Mouse (Mus musculus): Measurements from ENCODE around the gene Arhgap44. TPM values are rescaled to one million over a fixed set of nuclear protein-coding genes. Genes with fewer than 3 reads are reported as not detected.

Gene Arhgap44
- polyA plus RNA-seq, 1 experiment from 2014 or later: 5.3 TPM

DNA sequence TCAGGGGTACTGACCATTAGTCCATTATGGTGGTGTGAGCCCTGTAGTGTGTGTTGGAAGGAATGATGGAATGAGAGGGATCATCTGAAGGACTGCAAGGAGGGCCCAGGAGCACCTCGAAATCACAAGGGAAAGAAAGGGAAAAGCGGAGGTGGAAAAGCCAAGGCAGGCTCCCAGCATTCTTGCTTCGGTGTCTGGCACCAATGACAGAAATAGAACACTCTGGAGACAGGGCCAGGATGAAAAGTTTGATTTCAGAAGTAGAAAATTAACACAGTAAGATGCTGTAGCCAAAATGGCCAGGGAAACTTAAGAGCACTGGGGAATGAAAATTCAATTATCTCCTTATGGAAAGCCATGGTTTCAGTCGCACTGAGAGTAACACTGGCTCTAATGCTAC lies 29.1 kb downstream of the Arhgap44 start:
- H3K36me3 ChIP-seq (ENCODE audit: poor library complexity, severe bottlenecking): no peaks in the 10 kb centered on the region
- H3K4me1 ChIP-seq: no peaks in the 10 kb centered on the region
- H3K9me3 ChIP-seq (replicated peaks): no peaks in the 10 kb centered on the region
- no peak overlapping the region for H3K4me3 ChIP-seq
- H3K4me2 ChIP-seq: no peak overlapping the region
- no peak overlapping the region for H3K27ac ChIP-seq
- 84% methylated on average over 4 of the region's 4 CpGs for WGBS
- H3K27me3 ChIP-seq: no peaks in the 10 kb centered on the region
- no peak for ATAC-seq
- no peak overlapping the region for H3K9ac ChIP-seq

DNA sequence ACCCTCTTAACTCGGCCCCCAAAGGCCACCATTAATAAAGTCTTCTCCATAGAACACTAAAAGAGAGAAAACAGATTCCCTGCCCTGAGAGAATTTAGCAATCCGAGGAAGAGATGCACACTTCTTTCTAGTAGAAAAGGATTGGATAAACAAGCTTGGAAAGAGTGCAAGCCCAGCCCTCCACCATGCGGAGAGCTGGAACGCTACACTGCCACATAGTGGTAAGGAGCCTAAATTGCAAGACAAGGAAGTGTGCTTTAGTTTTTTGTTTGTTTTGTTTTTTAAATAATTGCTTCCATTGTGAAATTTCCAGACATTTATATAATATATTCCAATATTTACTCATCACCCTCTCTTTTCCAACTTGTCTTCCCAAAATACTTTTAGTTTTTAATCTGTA lies 33.7 kb downstream of the Arhgap44 start:
- 85% methylated on average over 4 of the region's 4 CpGs for WGBS
- no peak overlapping the region for H3K4me2 ChIP-seq
- no peaks in the 10 kb centered on the region for H3K27me3 ChIP-seq
- no peak for ATAC-seq
- no peak overlapping the region for H3K27ac ChIP-seq
- H3K9me3 ChIP-seq (replicated peaks): no peaks in the 10 kb centered on the region
- H3K36me3 ChIP-seq (ENCODE audit: poor library complexity, severe bottlenecking): no peaks in the 10 kb centered on the region
- no peak overlapping the region for H3K9ac ChIP-seq
- H3K4me1 ChIP-seq: peaks cover 11% of the 10 kb centered on the region
- H3K4me3 ChIP-seq: no peak overlapping the region

DNA sequence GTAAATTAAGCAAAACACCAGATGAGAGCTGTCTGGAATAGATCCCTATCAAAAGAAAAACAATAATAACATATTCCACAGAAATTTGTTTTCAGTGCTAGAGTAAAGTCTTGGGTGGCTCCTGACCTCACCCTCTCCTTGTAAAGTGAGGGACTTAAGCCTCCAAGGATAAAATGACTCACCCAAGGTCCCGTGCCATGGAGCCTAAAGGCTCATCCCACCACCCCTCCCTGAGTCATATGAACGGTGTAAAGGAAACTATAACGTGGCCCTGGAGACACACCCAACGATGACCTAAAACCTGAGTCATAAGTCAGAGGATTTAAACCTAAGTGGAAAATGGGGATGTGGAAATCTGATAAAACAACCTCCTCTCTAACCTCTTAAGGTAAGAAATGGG lies 34.1 kb downstream of the Arhgap44 start:
- Histone ChIP-seq H3K9me3 (replicated peaks) (no peaks in the 10 kb centered on the region), H3K36me3 (ENCODE audit: poor library complexity, severe bottlenecking) (no peaks in the 10 kb centered on the region), H3K27me3 (no peaks in the 10 kb centered on the region), H3K27ac (no peak overlapping the region), H3K4me3 (no peak overlapping the region), H3K9ac (no peak overlapping the region), H3K4me2 (no peak overlapping the region), H3K4me1 (peaks cover 11% of the 10 kb centered on the region)
- no peak for ATAC-seq
- 89% methylated on average over 4 of the region's 4 CpGs for WGBS

GRCm38 (mm10) chr11:65126566-65126965 lies 36.2 kb downstream of the Arhgap44 start:
- no peak for ATAC-seq
- H3K27ac ChIP-seq: no peak overlapping the region
- no peak overlapping the region for H3K4me2 ChIP-seq
- no peaks in the 10 kb centered on the region for H3K36me3 ChIP-seq (ENCODE audit: poor library complexity, severe bottlenecking)
- no peaks in the 10 kb centered on the region for H3K27me3 ChIP-seq
- peaks cover 11% of the 10 kb centered on the region for H3K4me1 ChIP-seq
- no peak overlapping the region for H3K4me3 ChIP-seq
- H3K9me3 ChIP-seq (replicated peaks): no peaks in the 10 kb centered on the region
- 74% methylated on average over 9 of the region's 9 CpGs for WGBS
- H3K9ac ChIP-seq: no peak overlapping the region

DNA sequence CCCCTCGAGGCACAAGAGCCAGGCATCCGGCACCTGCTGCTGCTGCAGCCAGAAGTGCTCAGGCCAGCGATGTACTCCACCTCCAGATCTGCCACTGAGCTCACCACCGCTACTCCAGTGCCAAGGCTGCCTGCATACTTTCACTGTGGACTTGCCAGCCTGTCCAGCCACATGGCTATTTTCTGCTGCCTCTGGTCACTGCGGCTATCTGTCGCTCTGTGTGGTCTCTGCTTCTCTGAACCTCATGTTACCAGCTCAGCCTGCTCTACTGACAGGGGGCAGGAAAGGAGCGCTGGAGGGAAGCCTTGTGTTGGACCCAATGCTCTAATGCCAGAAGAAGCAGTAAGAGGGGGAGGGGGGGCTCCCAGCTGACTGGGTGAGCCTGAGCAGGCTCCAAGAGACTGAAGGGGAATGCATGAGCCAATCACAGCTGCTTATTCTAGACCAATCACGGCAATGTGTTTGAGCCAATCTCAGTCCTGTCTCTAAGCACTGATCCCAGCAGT lies 37.8 kb downstream of the Arhgap44 start:
- Histone ChIP-seq H3K4me3 (no peak overlapping the region), H3K4me1 (peaks cover 11% of the 10 kb centered on the region), H3K9ac (no peak overlapping the region), H3K4me2 (no peak overlapping the region), H3K27ac (no peak overlapping the region; the same call in 1 of the 2 replicates), H3K27me3 (no peaks in the 10 kb centered on the region), H3K9me3 (replicated peaks) (no peaks in the 10 kb centered on the region), H3K36me3 (ENCODE audit: poor library complexity, severe bottlenecking) (no peaks in the 10 kb centered on the region)
- peak; percentile 93 for ATAC-seq
- 58% methylated on average over 8 of the region's 8 CpGs for WGBS

DNA sequence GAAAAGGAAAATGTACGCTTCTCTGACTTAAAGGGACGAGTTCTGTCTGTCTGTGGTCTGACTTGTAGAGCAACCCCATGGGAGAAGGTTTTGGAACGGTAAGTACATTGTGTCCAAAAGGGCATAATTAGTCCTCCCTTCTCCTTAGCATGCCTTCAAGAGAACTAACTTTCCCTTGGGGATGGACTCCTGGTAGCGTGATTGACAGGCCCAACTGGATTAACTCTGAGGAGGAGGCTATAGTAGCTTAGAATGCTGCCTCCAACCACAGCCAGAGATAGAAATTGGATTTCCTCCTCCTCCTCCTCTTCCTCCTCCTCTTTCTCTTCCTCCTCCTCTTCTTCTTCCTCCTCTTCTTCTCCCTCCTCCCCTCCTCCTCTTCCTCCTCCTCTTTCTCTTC lies 42.5 kb downstream of the Arhgap44 start:
- no peak overlapping the region for H3K4me2 ChIP-seq
- WGBS: 79% methylated on average over 4 of the region's 4 CpGs
- no peak for ATAC-seq
- H3K36me3 ChIP-seq (ENCODE audit: poor library complexity, severe bottlenecking): no peaks in the 10 kb centered on the region
- no peaks in the 10 kb centered on the region for H3K27me3 ChIP-seq
- H3K4me1 ChIP-seq: peaks cover 6% of the 10 kb centered on the region
- H3K9ac ChIP-seq: no peak overlapping the region
- no peak overlapping the region for H3K4me3 ChIP-seq
- no peak overlapping the region for H3K27ac ChIP-seq
- H3K9me3 ChIP-seq (replicated peaks): no peaks in the 10 kb centered on the region

GRCm38 (mm10) chr11:65115811-65116210 lies 47.0 kb downstream of the Arhgap44 start:
- H3K9me3 ChIP-seq (replicated peaks): no peaks in the 10 kb centered on the region
- no peaks in the 10 kb centered on the region for H3K4me1 ChIP-seq
- no peak overlapping the region for H3K4me3 ChIP-seq
- H3K9ac ChIP-seq: no peak overlapping the region
- ATAC-seq: no peak
- H3K27me3 ChIP-seq: no peaks in the 10 kb centered on the region
- 90% methylated on average over 6 of the region's 6 CpGs for WGBS
- no peaks in the 10 kb centered on the region for H3K36me3 ChIP-seq (ENCODE audit: poor library complexity, severe bottlenecking)
- no peak overlapping the region for H3K27ac ChIP-seq
- H3K4me2 ChIP-seq: no peak overlapping the region

GRCm38 (mm10) chr11:65112086-65112485 lies 50.7 kb downstream of the Arhgap44 start:
- Histone ChIP-seq H3K27me3 (no peaks in the 10 kb centered on the region), H3K9ac (no peak overlapping the region), H3K36me3 (ENCODE audit: poor library complexity, severe bottlenecking) (no peaks in the 10 kb centered on the region), H3K4me1 (peaks cover 7% of the 10 kb centered on the region), H3K4me2 (no peak overlapping the region), H3K27ac (no peak overlapping the region), H3K9me3 (replicated peaks) (no peaks in the 10 kb centered on the region), H3K4me3 (no peak overlapping the region)
- ATAC-seq: no peak
- 63% methylated on average over 4 of the region's 4 CpGs for WGBS

DNA sequence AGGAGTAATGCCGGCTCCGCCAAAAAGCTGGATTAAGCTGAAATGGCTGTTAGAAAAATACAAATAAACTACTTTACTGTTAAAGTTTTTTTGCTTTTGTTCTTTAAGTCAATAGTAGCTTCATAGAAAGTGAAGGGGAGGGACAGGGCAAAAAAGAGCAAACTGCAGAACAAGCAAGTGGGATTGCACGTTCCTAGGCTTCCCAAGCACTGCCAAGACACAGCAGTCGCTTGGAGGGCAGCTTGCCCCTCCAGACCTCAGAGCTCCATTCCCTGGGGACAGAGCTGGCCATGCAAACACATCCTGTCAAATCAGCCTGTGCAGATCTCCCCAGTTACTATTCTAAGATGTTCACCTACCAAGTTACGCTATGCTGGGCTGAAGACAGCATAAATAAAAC lies 51.1 kb downstream of the Arhgap44 start:
- Histone ChIP-seq H3K36me3 (ENCODE audit: poor library complexity, severe bottlenecking) (no peaks in the 10 kb centered on the region), H3K9me3 (replicated peaks) (no peaks in the 10 kb centered on the region), H3K4me2 (no peak overlapping the region), H3K27me3 (no peaks in the 10 kb centered on the region), H3K9ac (no peak overlapping the region), H3K27ac (no peak overlapping the region), H3K4me1 (peaks cover 7% of the 10 kb centered on the region), H3K4me3 (no peak overlapping the region)
- WGBS: 70% methylated on average over 5 of the region's 5 CpGs
- no peak for ATAC-seq

- ATAC-seq: no peak
- H3K27ac ChIP-seq: no peak overlapping the region
Measured at GRCm38 (mm10) chr11:65110058-65110457, 52.7 kb downstream of the Arhgap44 start.

DNA sequence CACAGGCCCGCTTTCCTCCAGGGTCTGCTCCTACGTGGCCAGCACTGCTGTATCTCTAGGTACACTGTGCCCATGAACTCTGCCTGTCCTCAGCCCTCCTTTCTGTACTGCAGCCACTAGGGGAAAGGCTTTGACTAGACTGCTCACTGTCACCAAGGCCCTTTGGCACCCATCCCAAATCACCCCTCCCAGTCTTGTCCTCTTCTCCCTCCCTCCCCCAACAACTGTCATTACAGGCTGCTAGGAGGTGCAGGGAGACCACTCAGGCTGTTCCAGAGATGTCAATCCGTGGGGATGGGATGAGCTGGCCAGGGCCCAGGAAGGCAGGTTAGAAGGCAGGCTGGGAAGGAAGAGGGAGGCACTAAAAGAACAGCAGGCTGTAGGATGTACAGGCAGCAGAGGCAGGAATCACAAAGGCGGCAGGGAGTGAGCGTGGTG lies 55.0 kb downstream of the Arhgap44 start:
- ATAC-seq: peak; percentile 53; the same call in 1 of the 2 replicates
- Histone ChIP-seq H3K4me1 (peaks cover 7% of the 10 kb centered on the region), H3K36me3 (ENCODE audit: poor library complexity, severe bottlenecking) (no peaks in the 10 kb centered on the region), H3K4me2 (no peak overlapping the region), H3K27ac (peak overlapping the region; percentile 31; the same call in 1 of the 2 replicates), H3K9ac (no peak overlapping the region), H3K9me3 (replicated peaks) (no peaks in the 10 kb centered on the region), H3K4me3 (no peak overlapping the region), H3K27me3 (no peaks in the 10 kb centered on the region)
- 65% methylated on average over 5 of the region's 5 CpGs for WGBS

More at GRCm38 (mm10) chr11:65110058-65110457, 52.7 kb downstream of the Arhgap44 start:
- Histone ChIP-seq H3K4me2 (no peak overlapping the region), H3K9ac (no peak overlapping the region), H3K27me3 (no peaks in the 10 kb centered on the region), H3K4me3 (no peak overlapping the region), H3K4me1 (peaks cover 7% of the 10 kb centered on the region), H3K36me3 (ENCODE audit: poor library complexity, severe bottlenecking) (no peaks in the 10 kb centered on the region), H3K9me3 (replicated peaks) (no peaks in the 10 kb centered on the region)
- WGBS: 57% methylated on average over 10 of the region's 10 CpGs

GRCm38 (mm10) chr11:65107151-65107550 lies 55.6 kb downstream of the Arhgap44 start:
- H3K27me3 ChIP-seq: no peaks in the 10 kb centered on the region
- no peak overlapping the region for H3K4me2 ChIP-seq
- H3K9me3 ChIP-seq (replicated peaks): no peaks in the 10 kb centered on the region
- no peak overlapping the region for H3K4me3 ChIP-seq
- ATAC-seq: no peak
- H3K4me1 ChIP-seq: peaks cover 7% of the 10 kb centered on the region
- no peak overlapping the region for H3K9ac ChIP-seq
- H3K27ac ChIP-seq: no peak overlapping the region
- 77% methylated on average over 4 of the region's 4 CpGs for WGBS
- no peaks in the 10 kb centered on the region for H3K36me3 ChIP-seq (ENCODE audit: poor library complexity, severe bottlenecking)

- H3K9me3 ChIP-seq (replicated peaks): no peaks in the 10 kb centered on the region
- H3K4me3 ChIP-seq: no peak overlapping the region
- 88% methylated on average over 3 of the region's 3 CpGs for WGBS
- no peak overlapping the region for H3K27ac ChIP-seq
- H3K4me1 ChIP-seq: peaks cover 7% of the 10 kb centered on the region
- no peak overlapping the region for H3K9ac ChIP-seq
- ATAC-seq: no peak
- no peaks in the 10 kb centered on the region for H3K27me3 ChIP-seq
- H3K4me2 ChIP-seq: no peak overlapping the region
- H3K36me3 ChIP-seq (ENCODE audit: poor library complexity, severe bottlenecking): no peaks in the 10 kb centered on the region
Measured at GRCm38 (mm10) chr11:65104076-65104475, 58.7 kb downstream of the Arhgap44 start.

Data from forebrain, embryonic 13.5 days (tissue).